ENCODE assay signal across 8 mouse cellular contexts in the genomic region with DNA sequence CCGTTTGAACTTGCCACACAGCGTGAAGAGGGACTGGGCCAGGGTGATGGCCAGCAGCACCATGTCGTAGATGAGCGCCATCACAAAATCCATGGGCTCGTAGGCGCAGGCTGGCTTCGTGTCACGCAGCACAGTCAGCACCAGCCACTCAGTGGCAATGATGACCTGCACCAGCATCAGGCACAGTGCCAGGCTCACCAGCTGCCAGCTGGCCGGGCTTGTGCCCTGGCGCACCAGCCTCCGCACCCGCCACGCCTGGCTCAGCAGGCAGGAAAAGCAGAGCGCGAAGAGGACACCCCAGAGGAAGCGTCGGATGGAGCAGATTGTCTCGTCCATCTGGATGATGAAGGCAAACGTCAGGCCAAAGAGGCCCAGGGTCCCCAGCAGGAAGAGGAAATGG. TPM values are rescaled to one million over a fixed set of nuclear protein-coding genes. Genes with fewer than 3 reads are reported as not detected.
DNase-seq lines count a peak whose midpoint lies in the region; ATAC-seq and TF ChIP-seq lines count a peak whose summit lies in the region.

No protein-coding gene starts in this region.

- H3K36me3 ChIP-seq in neural tube, embryonic 12.5 days = peaks cover 45% of the 10 kb centered on the region
- no peaks in the 10 kb centered on the region for H3K36me3 ChIP-seq in kidney, adult 2 months (ENCODE audit: control insufficient read depth, insufficient read depth, low read length)
- no peaks in the 10 kb centered on the region for H3K36me3 ChIP-seq in intestine, embryonic 16.5 days (ENCODE audit: control insufficient read depth, insufficient read depth, low read length)

- H3K4me1 ChIP-seq in neural tube, embryonic 12.5 days = no peaks in the 10 kb centered on the region
- no peaks in the 10 kb centered on the region for H3K4me1 ChIP-seq in kidney, adult 2 months (ENCODE audit: control insufficient read depth, insufficient read depth, low read length)
- no peaks in the 10 kb centered on the region for H3K4me1 ChIP-seq in intestine, embryonic 16.5 days (ENCODE audit: control insufficient read depth, insufficient read depth, low read length)

- no peak overlapping the region for H3K4me3 ChIP-seq in neural tube, embryonic 12.5 days
- H3K4me3 ChIP-seq in kidney, adult 2 months (ENCODE audit: insufficient read depth, low read depth, low read length) = no peak overlapping the region
- no peak overlapping the region for H3K4me3 ChIP-seq in intestine, embryonic 16.5 days (ENCODE audit: low read length)

- WGBS in neural tube, embryonic 12.5 days = 83% methylated on average over 19 of the region's 19 CpGs
- WGBS in kidney, adult 2 months = 78% methylated on average over 19 of the region's 19 CpGs
- WGBS in intestine, embryonic 16.5 days = 83% methylated on average over 19 of the region's 19 CpGs

- TF ChIP-seq CTCF in kidney, adult 2 months (conservative IDR thresholded peaks at IDR 0.05; ENCODE audit: insufficient read depth, insufficient read length, low read depth, low read length) = no peak

- H3K4me2 ChIP-seq in neural tube, embryonic 12.5 days (replicated peaks) = no peak overlapping the region
- no peak overlapping the region for H3K4me2 ChIP-seq in intestine, embryonic 16.5 days (ENCODE audit: low read depth, low read length)

- no peak overlapping the region for H3K27ac ChIP-seq in neural tube, embryonic 12.5 days
- no peak overlapping the region for H3K27ac ChIP-seq in kidney, adult 2 months (ENCODE audit: insufficient read depth, low read depth, low read length)
- no peak overlapping the region for H3K27ac ChIP-seq in intestine, embryonic 16.5 days (ENCODE audit: low read length)

- H3K27me3 ChIP-seq in neural tube, embryonic 12.5 days (replicated peaks) = no peaks in the 10 kb centered on the region
- no peaks in the 10 kb centered on the region for H3K27me3 ChIP-seq in kidney, adult 2 months (replicated peaks; ENCODE audit: control insufficient read depth, insufficient read depth, low read length)
- H3K27me3 ChIP-seq in intestine, embryonic 16.5 days (replicated peaks; ENCODE audit: control insufficient read depth, insufficient read depth, low read length) = no peaks in the 10 kb centered on the region

- no peak for TF ChIP-seq POLR2A in kidney, adult 2 months (IDR thresholded peaks at IDR 0.05; ENCODE audit: low read depth, low read length)

- no peak overlapping the region for H3K9ac ChIP-seq in neural tube, embryonic 12.5 days
- no peak overlapping the region for H3K9ac ChIP-seq in intestine, embryonic 16.5 days (ENCODE audit: low read depth, low read length)

- H3K9me3 ChIP-seq in neural tube, embryonic 12.5 days = no peaks in the 10 kb centered on the region
- no peaks in the 10 kb centered on the region for H3K9me3 ChIP-seq in intestine, embryonic 16.5 days (ENCODE audit: control insufficient read depth, low read length)

- DNase-seq in neural tube, embryonic 10.5 days (ENCODE audit: extremely low spot score, low spot score) = no peak
- peak; percentile 97 for DNase-seq in cerebellum, postnatal 14 days
- DNase-seq in kidney, adult 2 months = peak; percentile 69
- DNase-seq in left cerebral cortex, postnatal 36 days (ENCODE audit: low spot score in 2 of 2) = peak; percentile 61 to 68
- DNase-seq in heart, postnatal 25 days (ENCODE audit: low spot score) = no peak
- DNase-seq in thymus, postnatal 0 days (ENCODE audit: low spot score) = no peak

- ATAC-seq in neural tube, embryonic 12.5 days (ENCODE audit: low FRiP score, low read depth) = peak; percentile 59
- no peak for ATAC-seq in intestine, embryonic 16.5 days

- intact Hi-C loops in left cerebral cortex, postnatal 36 days (cut with DNase I) = no loop called here
- intact Hi-C loops in heart, postnatal 25 days (cut with DNase I) = no loop called here

RNA-seq across cellular contexts. Expression of gene Gprc5b, which starts 11.1 kb away (rescaled TPM):
- polyA plus RNA-seq in neural tube, embryonic 12.5 days (2016; fragmentation: Nextera tagmentation; extraction: Ambion mirVana) = 10.3 and 14.4 TPM in 2 replicates
- polyA plus RNA-seq in kidney, adult 2 months (2012; rRNA removed) = 18.9 and 22.6 TPM in 2 replicates
- total RNA-seq in left cerebral cortex, postnatal 36 days (2021) = 100 to 1,000 TPM in 1 of 2 experiments, 10 to 100 TPM in 1; 92.8 to 104 TPM
- 2.6 and 2.8 TPM in 2 replicates for polyA plus RNA-seq in intestine, embryonic 16.5 days (2015; fragmentation: Nextera tagmentation; extraction: Ambion mirVana)
- total RNA-seq in heart, postnatal 25 days (2021) = 10 to 100 TPM; 13.9 to 15.7 TPM
- 0.55 and 0.57 TPM in 2 replicates for polyA plus RNA-seq in thymus, postnatal 0 days (2015; fragmentation: Nextera tagmentation; extraction: Ambion mirVana)

Comparison
In these comparisons a context has a peak if more than half of its experiments do, and no peak if none do; other contexts are left out.
1. DNase-seq: peak in cerebellum, postnatal 14 days (2 of 2), kidney, adult 2 months (single experiment) and left cerebral cortex, postnatal 36 days (2 of 2); none in neural tube, embryonic 10.5 days (single experiment), heart, postnatal 25 days (single experiment) and thymus, postnatal 0 days (single experiment).